Mouse (Mus musculus): ENCODE data around the gene Frat2.

Gene Frat2

DNA sequence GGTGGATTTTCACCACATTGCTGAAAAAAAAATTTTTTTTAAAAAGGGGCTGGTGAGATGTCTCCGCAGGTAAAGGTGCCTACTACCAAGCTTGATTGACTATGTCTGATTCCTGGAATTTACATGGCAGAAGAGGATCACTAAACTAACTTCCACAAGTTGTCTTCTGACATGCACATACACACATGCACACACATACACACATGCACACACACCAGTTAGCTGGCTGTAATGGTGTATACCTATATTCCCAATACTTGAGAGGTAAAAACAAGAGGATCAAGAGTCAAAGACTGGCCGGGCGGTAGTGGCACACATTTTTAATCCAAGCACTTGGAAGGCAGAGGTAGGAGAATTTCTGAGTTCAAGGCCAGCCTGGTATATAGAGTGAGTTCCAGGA lies 8.2 kb downstream of the Frat2 start:
- TF ChIP-seq POU5F1 (IDR thresholded peaks at IDR 0.05; ENCODE audit: borderline replicate concordance, low read length) (no peak), NANOG (IDR thresholded peaks at IDR 0.05; ENCODE audit: borderline replicate concordance, low read length) (no peak), CTCF (conservative IDR thresholded peaks at IDR 0.05; ENCODE audit: low read length) (no peak)
- Histone ChIP-seq H3K4me3 (replicated peaks; ENCODE audit: low read length) (no peak overlapping the region), H3K36me3 (ENCODE audit: insufficient read depth, low read length) (no peaks in the 10 kb centered on the region), H3K4me1 (replicated peaks; ENCODE audit: low read depth, low read length) (peaks cover 17% of the 10 kb centered on the region), H3K9me3 (ENCODE audit: low read length) (no peaks in the 10 kb centered on the region), H3K27me3 (ENCODE audit: insufficient read depth, low read length) (peaks cover 29% of the 10 kb centered on the region)

GRCm38 (mm10) chr19:41838808-41839207 lies 9.1 kb downstream of the Frat2 start:
- no peaks in the 10 kb centered on the region for H3K9me3 ChIP-seq (ENCODE audit: low read length)
- H3K4me1 ChIP-seq (replicated peaks; ENCODE audit: low read depth, low read length), result peaks cover 17% of the 10 kb centered on the region
- no peaks in the 10 kb centered on the region for H3K36me3 ChIP-seq (ENCODE audit: insufficient read depth, low read length)
- peaks cover 34% of the 10 kb centered on the region for H3K27me3 ChIP-seq (ENCODE audit: insufficient read depth, low read length)
- TF ChIP-seq NANOG (IDR thresholded peaks at IDR 0.05; ENCODE audit: borderline replicate concordance, low read length), result no peak
- no peak for TF ChIP-seq POU5F1 (IDR thresholded peaks at IDR 0.05; ENCODE audit: borderline replicate concordance, low read length)
- TF ChIP-seq CTCF (conservative IDR thresholded peaks at IDR 0.05; ENCODE audit: low read length), result no peak
- no peak overlapping the region for H3K4me3 ChIP-seq (replicated peaks; ENCODE audit: low read length)

- Histone ChIP-seq H3K36me3 (ENCODE audit: insufficient read depth, low read length) (no peaks in the 10 kb centered on the region), H3K4me3 (replicated peaks; ENCODE audit: low read length) (no peak overlapping the region), H3K27me3 (ENCODE audit: insufficient read depth, low read length) (peaks cover 41% of the 10 kb centered on the region), H3K9me3 (ENCODE audit: low read length) (no peaks in the 10 kb centered on the region), H3K4me1 (replicated peaks; ENCODE audit: low read depth, low read length) (peaks cover 22% of the 10 kb centered on the region)
- TF ChIP-seq CTCF (conservative IDR thresholded peaks at IDR 0.05; ENCODE audit: low read length), result no peak
These were observed 10.0 kb downstream of the Frat2 start for GRCm38 (mm10) chr19:41837917-41838261.

- TF ChIP-seq POU5F1 (IDR thresholded peaks at IDR 0.05; ENCODE audit: borderline replicate concordance, low read length), result no peak
- no peak for TF ChIP-seq NANOG (IDR thresholded peaks at IDR 0.05; ENCODE audit: borderline replicate concordance, low read length)
- no peak for TF ChIP-seq CTCF (conservative IDR thresholded peaks at IDR 0.05; ENCODE audit: low read length)
- no peak overlapping the region for H3K4me3 ChIP-seq (replicated peaks; ENCODE audit: low read length)
- peaks cover 27% of the 10 kb centered on the region for H3K4me1 ChIP-seq (replicated peaks; ENCODE audit: low read depth, low read length)
- H3K27me3 ChIP-seq (ENCODE audit: insufficient read depth, low read length), result peaks cover 44% of the 10 kb centered on the region
- no peaks in the 10 kb centered on the region for H3K9me3 ChIP-seq (ENCODE audit: low read length)
- no peaks in the 10 kb centered on the region for H3K36me3 ChIP-seq (ENCODE audit: insufficient read depth, low read length)
These were observed 10.6 kb downstream of the Frat2 start for GRCm38 (mm10) chr19:41837194-41837916.

GRCm38 (mm10) chr19:41836719-41837118 lies 11.2 kb downstream of the Frat2 start:
- Histone ChIP-seq H3K36me3 (ENCODE audit: insufficient read depth, low read length) (no peaks in the 10 kb centered on the region), H3K27me3 (ENCODE audit: insufficient read depth, low read length) (peaks cover 44% of the 10 kb centered on the region)
- no peak for TF ChIP-seq CTCF (conservative IDR thresholded peaks at IDR 0.05; ENCODE audit: low read length)
- no peak for TF ChIP-seq NANOG (IDR thresholded peaks at IDR 0.05; ENCODE audit: borderline replicate concordance, low read length)
- TF ChIP-seq POU5F1 (IDR thresholded peaks at IDR 0.05; ENCODE audit: borderline replicate concordance, low read length), result no peak

GRCm38 (mm10) chr19:41835816-41836215 lies 12.1 kb downstream of the Frat2 start:
- Histone ChIP-seq H3K36me3 (ENCODE audit: insufficient read depth, low read length) (no peaks in the 10 kb centered on the region), H3K4me1 (replicated peaks; ENCODE audit: low read depth, low read length) (peaks cover 42% of the 10 kb centered on the region), H3K27me3 (ENCODE audit: insufficient read depth, low read length) (peaks cover 52% of the 10 kb centered on the region), H3K4me3 (replicated peaks; ENCODE audit: low read length) (0 out of 2 replicates have a peak overlapping the region, but pooled peaks have one; percentile 2), H3K9me3 (ENCODE audit: low read length) (no peaks in the 10 kb centered on the region)
- TF ChIP-seq POU5F1 (IDR thresholded peaks at IDR 0.05; ENCODE audit: borderline replicate concordance, low read length), result no peak

More at GRCm38 (mm10) chr19:41836719-41837118, 11.2 kb downstream of the Frat2 start:
- H3K9me3 ChIP-seq (ENCODE audit: low read length), result no peaks in the 10 kb centered on the region
- H3K4me3 ChIP-seq (replicated peaks; ENCODE audit: low read length), result no peak overlapping the region
- peaks cover 33% of the 10 kb centered on the region for H3K4me1 ChIP-seq (replicated peaks; ENCODE audit: low read depth, low read length)

GRCm38 (mm10) chr19:41835407-41835806 lies 12.5 kb downstream of the Frat2 start:
- Histone ChIP-seq H3K36me3 (ENCODE audit: insufficient read depth, low read length) (no peaks in the 10 kb centered on the region), H3K9me3 (ENCODE audit: low read length) (no peaks in the 10 kb centered on the region), H3K4me3 (replicated peaks; ENCODE audit: low read length) (no peak overlapping the region), H3K4me1 (replicated peaks; ENCODE audit: low read depth, low read length) (peaks cover 43% of the 10 kb centered on the region), H3K27me3 (ENCODE audit: insufficient read depth, low read length) (peaks cover 56% of the 10 kb centered on the region)
- TF ChIP-seq CTCF (conservative IDR thresholded peaks at IDR 0.05; ENCODE audit: low read length), result no peak
- TF ChIP-seq NANOG (IDR thresholded peaks at IDR 0.05; ENCODE audit: borderline replicate concordance, low read length), result no peak
- no peak for TF ChIP-seq POU5F1 (IDR thresholded peaks at IDR 0.05; ENCODE audit: borderline replicate concordance, low read length)

DNA sequence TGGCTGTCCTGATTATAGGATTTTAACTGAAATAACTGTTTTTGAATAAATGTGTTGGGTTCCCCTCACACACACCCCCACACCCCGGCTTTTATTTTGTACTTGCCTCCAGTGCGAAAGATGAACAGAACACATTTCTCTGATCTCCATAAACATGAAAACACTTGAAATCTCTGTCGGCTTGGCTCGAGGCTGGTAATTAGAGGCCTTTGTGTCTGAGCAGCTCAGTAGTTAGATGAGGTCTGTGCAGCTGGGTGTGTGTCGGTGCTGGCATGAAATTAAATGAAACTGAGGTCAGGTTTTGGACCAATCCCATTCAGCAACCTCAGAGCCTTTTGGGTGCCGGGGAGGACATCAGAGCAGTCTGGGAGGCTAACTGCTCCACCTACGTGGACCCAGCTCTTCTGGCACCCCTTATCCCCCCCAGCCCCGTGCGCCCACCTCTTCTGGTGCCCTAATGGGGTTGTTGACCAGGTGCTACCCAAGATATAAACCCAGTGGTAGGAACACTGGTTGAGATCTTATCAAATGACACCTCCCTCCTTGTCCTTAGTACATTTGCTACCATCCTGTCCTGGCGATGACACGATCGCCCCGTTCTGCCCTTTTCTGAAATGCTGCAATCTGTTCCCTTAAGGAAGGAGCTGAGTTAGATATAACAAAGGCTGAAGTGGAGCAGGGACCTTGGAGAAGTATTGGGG lies 15.3 kb downstream of the Frat2 start:
- TF ChIP-seq CTCF (conservative IDR thresholded peaks at IDR 0.05; ENCODE audit: low read length), result no peak
- TF ChIP-seq POU5F1 (IDR thresholded peaks at IDR 0.05; ENCODE audit: borderline replicate concordance, low read length), result no peak
- no peak for TF ChIP-seq NANOG (IDR thresholded peaks at IDR 0.05; ENCODE audit: borderline replicate concordance, low read length)
- H3K4me1 ChIP-seq (replicated peaks; ENCODE audit: low read depth, low read length), result peaks cover 48% of the 10 kb centered on the region
- H3K27me3 ChIP-seq (ENCODE audit: insufficient read depth, low read length), result peaks cover 52% of the 10 kb centered on the region
- no peak overlapping the region for H3K4me3 ChIP-seq (replicated peaks; ENCODE audit: low read length)
- H3K9me3 ChIP-seq (ENCODE audit: low read length), result no peaks in the 10 kb centered on the region
- no peaks in the 10 kb centered on the region for H3K36me3 ChIP-seq (ENCODE audit: insufficient read depth, low read length)

All from E14TG2a.4 (cell line).